Mouse (Mus musculus) layer of hippocampus, adult 2 months (tissue): ENCODE measurements at regions not wholly inside any gene's neighbourhood (a gene's known extent, or its start where the extent isn't known, plus 50 kb on each side); places are given as distances from the start of the nearest gene placed in this dataset.

Experiments used
- DNase-seq, 2 experiments: peaks; one replicate each; pipeline ENCODE4 v3.0.0; 2022; ENCODE audit warnings: low spot score in 2 of 2
- H3K27ac ChIP-seq: fragments of 200-600 bp; 2 replicates; pipeline ENCODE4 v1.8.1; 2022
- H3K4me3 ChIP-seq: fragments of 200-600 bp; 2 replicates; pipeline ENCODE4 v1.8.1; 2022; ENCODE audit warnings: mild to moderate bottlenecking
- CTCF ChIP-seq: fragments of 200-600 bp; conservative IDR thresholded peaks from 2 replicates; pipeline ENCODE4 v1.8.1; 2022; ENCODE audit warnings: antibody characterized with exemption, mild to moderate bottlenecking, moderate library complexity

DNA sequence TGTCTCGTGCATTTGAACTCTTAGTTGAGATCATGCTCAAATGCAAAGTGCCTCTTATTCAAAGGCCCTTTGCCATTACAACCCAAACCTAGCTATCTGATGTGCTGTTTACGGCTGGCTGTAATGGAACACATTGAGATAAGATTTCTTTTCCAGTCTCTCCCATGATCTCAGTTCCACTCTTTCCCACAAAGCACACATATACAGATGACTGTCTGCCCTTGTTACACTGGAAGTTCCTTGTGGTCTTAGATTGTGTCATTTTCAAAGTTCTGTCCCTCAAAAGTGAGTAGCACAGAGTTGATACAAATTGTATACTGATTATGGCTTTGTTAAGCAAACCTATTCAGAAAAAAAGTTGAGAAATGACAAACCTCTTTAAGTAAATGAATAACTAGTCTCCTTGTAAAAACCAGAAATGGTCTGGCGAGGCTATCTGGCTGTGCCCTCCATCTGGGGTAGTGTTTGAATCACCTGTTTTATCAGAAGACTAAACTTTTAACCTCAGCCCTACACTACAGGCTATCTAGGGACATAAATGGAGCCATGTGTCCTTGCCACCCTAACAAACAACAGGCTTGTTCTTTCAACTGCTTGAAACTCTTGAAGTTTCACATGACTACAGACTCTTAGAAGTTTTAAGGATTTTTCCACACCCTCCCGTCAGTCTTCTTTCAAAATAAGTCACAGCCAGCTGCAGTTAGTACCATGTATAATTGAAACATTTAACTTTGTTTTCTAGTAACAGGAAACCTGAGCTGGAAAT, 384.0 kb downstream of the Atp6ap1l start:
- Histone ChIP-seq H3K4me3 (no peak overlapping the region), H3K27ac (no peak overlapping the region)
- no peak for DNase-seq
- TF ChIP-seq CTCF = no peak

DNA sequence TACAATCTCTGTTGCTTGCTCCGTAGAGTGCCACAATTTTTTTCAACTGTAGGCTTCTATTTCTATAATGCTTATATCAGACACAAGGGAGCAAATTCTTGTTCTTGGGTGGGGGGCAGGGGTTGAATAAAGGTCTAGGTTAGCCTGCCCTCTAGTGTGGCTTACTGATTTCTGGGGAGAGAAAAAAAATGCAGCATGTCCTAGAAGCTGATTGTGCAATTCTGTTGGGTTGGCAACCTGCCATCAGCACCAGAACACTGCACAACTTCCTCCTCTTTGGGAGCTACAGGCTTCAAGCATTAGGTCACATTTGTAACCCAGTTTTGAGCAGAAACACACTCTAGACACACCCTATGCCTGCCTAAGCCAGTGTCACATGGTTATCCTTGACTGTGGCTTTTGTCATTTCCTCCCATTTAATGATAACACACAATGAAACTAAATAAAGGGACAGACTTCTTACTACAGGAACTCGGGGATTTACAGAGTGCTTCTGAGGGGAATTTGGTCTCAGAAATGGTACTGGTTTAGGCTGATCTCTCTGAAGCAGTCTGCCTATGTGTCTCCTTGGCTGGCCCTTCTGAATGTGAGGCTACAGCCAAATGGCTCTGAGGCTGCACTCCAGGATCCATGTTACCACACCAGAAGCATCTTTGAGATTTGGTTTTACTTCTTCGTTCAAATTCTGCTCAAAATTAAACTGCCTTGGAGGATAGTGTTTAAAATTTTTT, 389.2 kb downstream of the Atp6ap1l start:
- TF ChIP-seq CTCF = peak; percentile 66
- Histone ChIP-seq H3K4me3 (no peak overlapping the region), H3K27ac (no peak overlapping the region)
- peak; percentile 51 to 57 for DNase-seq

DNA sequence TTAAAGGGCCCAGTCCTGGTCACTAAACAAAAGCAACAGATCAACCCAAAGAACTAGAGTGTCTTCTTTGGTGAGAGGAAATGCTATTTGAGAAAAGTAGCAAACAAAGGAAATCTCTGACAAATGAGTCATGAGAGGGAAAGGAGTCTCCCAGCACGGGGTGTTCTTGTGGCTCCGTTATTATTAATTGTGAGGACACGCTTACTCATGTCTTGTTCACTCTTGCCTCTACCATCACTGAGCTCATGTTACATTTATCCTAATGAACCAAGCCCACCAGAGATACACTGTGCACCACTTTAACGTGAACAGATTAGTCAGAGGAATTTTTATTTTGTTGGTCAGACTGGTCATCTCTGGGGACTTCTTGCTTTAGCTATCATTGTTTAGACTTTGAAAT, 391.3 kb downstream of the Atp6ap1l start:
- no peak for TF ChIP-seq CTCF
- no peak overlapping the region for H3K27ac ChIP-seq
- no peak for DNase-seq

DNA sequence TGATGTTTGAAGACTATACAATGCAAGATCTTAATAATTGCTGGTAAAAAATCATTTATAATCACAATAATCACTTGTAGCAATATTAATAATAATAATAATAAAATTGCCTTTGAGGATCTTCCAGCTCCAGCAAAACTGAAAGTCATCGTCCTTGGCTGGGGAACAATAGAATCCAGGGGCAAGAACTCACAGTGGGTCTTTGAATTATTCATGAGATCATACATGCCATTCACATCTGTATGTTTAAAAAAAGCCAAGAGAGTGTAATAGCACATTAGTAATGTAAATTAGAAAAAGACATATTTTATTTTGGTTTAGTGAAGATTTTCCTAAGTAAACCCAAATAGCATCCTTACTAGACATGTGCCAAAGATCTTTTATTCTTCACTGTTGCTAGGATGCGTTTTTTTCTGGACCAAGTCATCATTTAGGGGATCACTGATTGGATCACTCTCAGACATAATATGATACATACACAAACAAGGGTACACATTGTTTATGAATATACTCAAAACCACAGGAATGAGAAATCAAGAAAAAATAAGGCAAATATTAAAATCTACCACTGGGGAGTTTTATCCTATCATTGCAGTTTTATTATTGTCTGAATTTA, 392.3 kb downstream of the Atp6ap1l start:
- no peak for TF ChIP-seq CTCF
- H3K4me3 ChIP-seq = no peak overlapping the region
- no peak overlapping the region for H3K27ac ChIP-seq
- DNase-seq = no peak

More for the DNA sequence above, 391.3 kb downstream of the Atp6ap1l start:
- no peak overlapping the region for H3K4me3 ChIP-seq

DNA sequence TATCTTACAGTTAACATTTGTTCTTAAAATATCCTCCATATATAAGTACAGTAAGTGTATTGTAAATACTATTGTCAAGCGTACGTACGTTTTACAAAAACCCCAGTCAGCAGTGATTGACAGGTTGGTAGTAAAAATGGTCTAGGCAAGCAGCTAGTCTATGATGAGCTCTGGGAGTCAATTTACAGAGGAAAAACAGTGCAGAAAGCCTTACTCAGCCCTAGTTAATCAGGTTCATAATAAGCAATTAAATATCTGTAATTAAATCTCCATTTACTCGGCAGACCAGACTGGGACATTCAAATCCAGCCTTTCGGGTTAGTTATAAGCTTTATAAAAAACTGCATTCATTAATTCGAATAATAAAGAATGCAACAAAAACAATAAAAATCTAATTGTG, 394.7 kb downstream of the Atp6ap1l start:
- no peak for DNase-seq
- Histone ChIP-seq H3K27ac (no peak overlapping the region), H3K4me3 (no peak overlapping the region)
- TF ChIP-seq CTCF = no peak

DNA sequence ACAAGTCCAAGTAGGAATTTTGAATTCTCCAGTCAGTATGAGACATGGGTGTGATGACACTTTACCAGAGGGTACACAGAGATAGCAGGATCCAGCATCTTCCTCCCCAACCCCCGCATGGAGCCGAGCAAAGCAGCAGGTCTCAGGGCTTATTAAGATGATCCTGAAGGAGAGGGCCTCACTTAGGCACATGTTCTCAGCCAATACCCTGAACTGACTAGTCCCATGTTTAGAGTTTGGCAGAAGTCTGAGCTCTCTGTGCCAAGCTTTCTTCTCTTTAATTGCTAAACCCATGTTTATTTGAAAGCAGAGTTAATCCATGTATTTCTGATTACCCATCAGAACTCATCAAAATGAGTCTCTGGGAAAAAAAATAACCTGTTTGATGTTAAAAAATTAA, 402.0 kb downstream of the Atp6ap1l start:
- H3K27ac ChIP-seq = no peak overlapping the region
- DNase-seq = no peak
- H3K4me3 ChIP-seq = no peak overlapping the region
- no peak for TF ChIP-seq CTCF

DNA sequence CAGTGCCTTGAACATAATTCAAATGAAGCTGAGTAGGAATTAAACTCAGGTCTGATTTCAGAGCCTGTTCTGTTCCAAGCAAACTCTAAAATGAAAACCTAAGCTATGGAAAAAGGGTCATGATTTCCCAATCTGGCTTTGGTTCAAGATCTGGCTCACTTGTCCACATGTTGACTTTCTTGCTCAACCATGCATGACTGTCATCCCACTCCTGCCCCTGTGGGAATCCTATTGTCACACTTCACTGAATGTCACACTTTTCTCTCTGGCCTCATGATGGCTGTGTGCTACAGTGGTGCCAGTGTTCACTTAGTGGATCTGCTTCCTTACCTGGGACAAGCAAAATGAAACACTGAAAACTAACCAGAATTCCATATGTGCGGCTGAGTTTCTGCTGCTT, 403.0 kb downstream of the Atp6ap1l start:
- Histone ChIP-seq H3K27ac (no peak overlapping the region), H3K4me3 (no peak overlapping the region)
- DNase-seq = no peak
- no peak for TF ChIP-seq CTCF

DNA sequence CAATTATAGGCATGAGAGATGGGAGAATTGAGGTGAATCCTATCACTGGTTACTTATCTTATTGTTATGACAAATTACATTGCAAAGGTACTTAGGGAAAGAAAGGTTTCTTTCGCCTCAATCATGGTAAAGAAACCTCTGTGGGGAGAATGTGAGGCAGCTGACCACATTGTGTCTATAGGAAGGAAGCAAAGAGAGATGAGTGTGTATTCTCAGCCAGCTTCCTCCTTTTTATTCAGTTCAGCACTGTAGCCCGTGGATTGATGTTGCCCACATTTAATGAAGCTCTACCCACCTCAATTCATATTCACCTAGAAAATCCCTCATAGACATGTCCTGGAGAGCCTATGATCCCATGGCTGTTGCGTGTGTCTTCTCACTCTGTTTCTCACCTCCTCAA, 406.2 kb downstream of the Atp6ap1l start:
- TF ChIP-seq CTCF = no peak
- DNase-seq = no peak
- H3K4me3 ChIP-seq = no peak overlapping the region
- no peak overlapping the region for H3K27ac ChIP-seq

DNA sequence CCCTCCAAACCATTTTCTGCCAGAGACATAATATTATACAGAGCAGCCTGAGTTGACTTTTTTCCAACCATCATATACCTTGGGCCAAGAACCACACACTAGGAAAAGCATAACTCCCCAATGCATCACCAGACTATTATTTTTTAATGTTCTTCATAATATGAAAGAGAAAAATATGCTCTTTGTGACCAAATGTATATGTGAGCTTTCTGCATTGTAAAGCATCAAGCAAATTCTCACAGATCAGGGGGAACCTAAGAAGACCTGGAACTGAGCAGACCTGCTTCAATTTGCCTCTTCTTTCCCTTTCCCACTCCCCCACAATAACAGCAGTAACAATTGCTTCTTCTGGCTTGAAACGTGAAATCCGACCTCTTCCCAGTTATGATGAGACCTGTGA, 407.6 kb downstream of the Atp6ap1l start:
- H3K4me3 ChIP-seq = no peak overlapping the region
- H3K27ac ChIP-seq = no peak overlapping the region
- TF ChIP-seq CTCF = no peak
- no peak for DNase-seq

DNA sequence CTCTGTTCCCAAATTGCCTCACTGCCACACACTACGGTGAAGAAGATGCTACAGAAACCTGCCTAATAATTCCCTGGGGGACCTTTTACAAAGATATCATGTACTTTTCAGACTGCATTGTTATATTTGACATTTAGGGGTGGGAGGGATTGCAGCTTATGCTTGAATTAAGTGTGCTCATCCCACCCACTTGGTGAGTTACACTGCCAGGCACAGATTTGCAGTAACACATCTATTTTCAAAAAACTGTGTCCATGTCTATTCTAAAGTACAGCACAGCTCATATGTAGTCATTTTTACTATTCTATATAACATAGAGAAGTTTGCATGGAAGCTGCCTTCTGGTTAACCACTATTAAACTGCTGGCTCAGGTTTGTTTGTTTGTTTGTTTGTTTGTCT, 404.3 kb upstream of the Xrcc4 start:
- TF ChIP-seq CTCF = no peak
- Histone ChIP-seq H3K27ac (no peak overlapping the region), H3K4me3 (no peak overlapping the region)
- no peak for DNase-seq

DNA sequence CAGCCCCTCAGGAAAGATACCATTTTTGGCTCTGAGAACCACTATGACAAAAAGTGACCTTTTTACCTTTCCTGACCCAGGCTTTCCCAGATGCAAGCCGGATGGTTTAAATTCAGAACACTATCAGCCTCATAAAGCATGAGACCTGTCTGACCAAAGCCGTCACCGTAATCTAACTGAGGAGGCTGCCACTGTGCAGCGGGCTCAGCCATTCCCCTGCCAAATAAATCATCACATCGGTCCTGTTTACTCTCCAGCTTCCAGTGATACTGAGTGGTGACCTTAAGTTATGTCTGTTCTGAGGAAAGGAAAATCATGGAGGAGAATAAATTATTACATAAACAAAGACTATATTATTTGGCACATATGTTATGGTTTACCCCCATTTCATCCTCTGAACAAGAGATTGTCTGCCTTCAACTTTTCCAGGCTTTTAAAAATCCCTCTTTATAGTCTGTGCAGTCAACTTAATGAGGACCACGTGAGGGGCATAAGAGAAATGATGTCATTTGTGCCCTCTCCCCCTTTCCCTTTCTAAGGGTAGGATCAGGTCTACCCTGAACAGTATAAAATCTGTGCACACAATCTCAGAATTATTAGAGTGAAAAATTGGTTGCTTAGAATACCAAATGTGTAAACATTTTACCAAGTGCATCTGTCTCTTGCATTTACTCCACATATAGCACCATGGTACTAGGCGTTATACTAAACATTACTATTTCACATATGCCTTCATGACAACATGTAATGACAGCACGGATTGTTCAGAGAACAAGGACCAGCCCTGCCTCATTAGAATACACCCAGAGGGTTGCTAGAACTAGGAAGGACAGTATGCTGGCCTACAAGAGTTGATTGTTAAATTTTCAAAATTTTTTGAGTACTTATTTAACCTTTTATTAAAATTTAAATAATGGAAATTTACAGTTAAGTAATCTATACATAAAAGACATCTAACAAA, 401.9 kb upstream of the Xrcc4 start:
- no peak for DNase-seq
- no peak for TF ChIP-seq CTCF
- Histone ChIP-seq H3K27ac (no peak overlapping the region), H3K4me3 (no peak overlapping the region)

DNA sequence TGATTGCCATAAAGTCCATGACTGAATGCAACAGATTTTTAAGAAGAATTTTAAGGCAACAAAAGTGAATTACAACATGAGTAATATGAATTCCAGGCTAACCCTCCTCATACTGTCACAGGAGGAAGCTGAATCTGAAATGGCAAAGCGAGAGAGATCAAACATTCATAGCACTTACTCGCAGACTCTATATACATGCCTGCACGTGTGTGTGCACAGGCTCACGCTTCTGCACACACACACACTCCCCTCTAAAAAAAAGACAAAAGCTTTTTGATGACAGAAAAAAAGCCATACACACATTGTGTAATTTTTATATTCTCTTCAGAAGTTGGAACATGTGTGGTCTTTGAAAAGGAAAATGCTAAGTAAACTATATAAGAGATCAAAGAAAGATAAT, 391.1 kb upstream of the Xrcc4 start:
- no peak for TF ChIP-seq CTCF
- H3K4me3 ChIP-seq = no peak overlapping the region
- no peak for DNase-seq
- H3K27ac ChIP-seq = no peak overlapping the region
